Mouse (Mus musculus) c-Kit-positive CD71-negative TER-119-negative erythroid progenitor cells, embryonic 14.5 days (primary cell): ENCODE measurements at regions not wholly inside any gene's neighbourhood (a gene's known extent, or its start where the extent isn't known, plus 50 kb on each side); places are given as distances from the start of the nearest gene placed in this dataset.

ENCODE experiments used
- DNase-seq: peaks from one replicate; pipeline ENCODE4 v3.0.0-alpha.2; 2013; ENCODE audit warnings: low read depth

- no peak for DNase-seq
Observed at GRCm38 (mm10) chr2:171670945-171671547, 372.2 kb downstream of the Cbln4 start.

GRCm38 (mm10) chr2:171668791-171669645 is 374.2 kb downstream of the Cbln4 start:
- DNase-seq = no peak

GRCm38 (mm10) chr2:171662571-171662970 is 380.7 kb downstream of the Cbln4 start:
- no peak for DNase-seq

DNA sequence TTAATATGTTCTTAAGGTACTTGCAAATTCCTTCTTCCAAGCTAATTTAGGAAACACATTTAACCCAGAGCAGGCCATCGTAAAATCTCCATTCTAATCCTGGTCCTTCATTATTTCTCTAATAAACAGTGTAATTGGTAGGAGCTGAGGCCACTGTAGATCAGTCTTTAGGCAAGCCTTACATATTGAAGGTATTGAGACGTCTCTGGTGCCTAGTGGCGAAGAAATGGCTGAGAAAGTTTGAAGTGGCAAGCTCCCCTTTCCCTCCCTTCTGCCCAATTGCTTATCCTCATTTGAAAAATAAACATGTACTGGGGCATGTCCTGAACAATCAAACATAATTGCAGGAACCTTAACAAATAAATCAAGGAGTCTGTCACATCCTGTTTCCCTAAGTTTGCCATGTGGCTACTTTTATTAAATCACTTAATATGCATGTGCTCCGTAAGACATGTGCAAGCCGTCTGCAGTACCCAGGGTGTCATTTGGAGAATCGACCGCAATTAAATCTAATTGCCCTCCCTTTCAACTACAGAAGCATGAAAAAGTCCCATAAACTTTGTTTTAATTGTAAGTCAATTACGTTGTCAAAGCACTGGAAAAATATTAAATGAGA is 381.3 kb downstream of the Cbln4 start:
- no peak for DNase-seq

- DNase-seq = no peak
Observed at GRCm38 (mm10) chr2:171657125-171657524, 386.1 kb downstream of the Cbln4 start.

GRCm38 (mm10) chr2:171641730-171642129 is 401.5 kb downstream of the Cbln4 start:
- no peak for DNase-seq

DNA sequence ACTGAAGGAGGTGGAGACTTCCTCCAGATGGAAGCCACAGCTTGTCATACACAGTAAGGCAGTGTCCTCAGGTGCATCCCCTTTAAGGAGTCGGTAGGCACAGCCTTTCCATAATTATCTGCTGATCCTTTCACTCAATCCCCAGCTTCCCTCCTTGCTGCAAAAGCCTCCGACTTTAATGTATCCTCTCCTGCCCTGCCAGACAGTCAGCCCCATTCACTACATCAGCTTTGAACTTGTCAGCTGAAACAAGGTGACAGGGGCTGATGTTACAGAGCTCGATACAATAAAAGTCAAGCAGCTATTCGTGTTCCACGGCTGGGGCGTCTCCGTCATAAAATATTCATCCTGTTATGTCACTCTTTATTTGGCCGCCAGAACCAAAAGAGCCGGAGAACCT is 402.8 kb downstream of the Cbln4 start:
- DNase-seq = no peak

- no peak for DNase-seq
Observed at GRCm38 (mm10) chr2:171638931-171639330, 404.3 kb downstream of the Cbln4 start.

- DNase-seq = no peak
Observed at GRCm38 (mm10) chr2:171636837-171637236, 406.4 kb downstream of the Cbln4 start.

GRCm38 (mm10) chr2:171633355-171634097 is 409.7 kb downstream of the Cbln4 start:
- no peak for DNase-seq

DNA sequence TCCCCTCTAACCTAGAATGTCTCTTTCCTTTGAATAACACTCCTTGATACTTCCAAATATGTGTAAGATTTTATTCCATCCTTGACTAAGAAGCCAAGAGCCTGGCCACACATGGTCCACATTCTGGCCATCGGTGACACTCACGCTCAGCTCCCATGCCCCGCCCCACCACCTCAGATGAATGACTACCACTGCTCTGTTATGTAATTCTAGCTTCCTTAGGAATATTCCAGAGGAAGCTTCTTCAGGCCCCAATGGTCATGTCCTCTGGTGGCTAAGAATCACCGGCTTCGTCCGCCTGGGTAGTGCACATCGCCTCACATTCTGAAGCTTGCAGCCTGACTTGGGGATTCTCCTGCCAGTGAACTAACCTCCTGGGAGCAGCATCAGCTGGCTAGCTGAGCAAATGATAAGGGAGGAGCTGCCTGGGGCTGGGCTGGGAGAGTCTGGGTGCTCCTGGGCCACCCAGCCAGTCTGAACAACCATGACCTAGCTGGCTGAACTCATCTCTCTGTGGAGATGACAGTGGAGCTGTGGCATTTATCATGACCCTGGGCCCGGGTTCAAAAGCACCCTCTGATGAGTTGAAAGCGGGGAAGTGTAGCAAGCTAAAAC is 413.1 kb downstream of the Cbln4 start:
- DNase-seq = no peak

DNA sequence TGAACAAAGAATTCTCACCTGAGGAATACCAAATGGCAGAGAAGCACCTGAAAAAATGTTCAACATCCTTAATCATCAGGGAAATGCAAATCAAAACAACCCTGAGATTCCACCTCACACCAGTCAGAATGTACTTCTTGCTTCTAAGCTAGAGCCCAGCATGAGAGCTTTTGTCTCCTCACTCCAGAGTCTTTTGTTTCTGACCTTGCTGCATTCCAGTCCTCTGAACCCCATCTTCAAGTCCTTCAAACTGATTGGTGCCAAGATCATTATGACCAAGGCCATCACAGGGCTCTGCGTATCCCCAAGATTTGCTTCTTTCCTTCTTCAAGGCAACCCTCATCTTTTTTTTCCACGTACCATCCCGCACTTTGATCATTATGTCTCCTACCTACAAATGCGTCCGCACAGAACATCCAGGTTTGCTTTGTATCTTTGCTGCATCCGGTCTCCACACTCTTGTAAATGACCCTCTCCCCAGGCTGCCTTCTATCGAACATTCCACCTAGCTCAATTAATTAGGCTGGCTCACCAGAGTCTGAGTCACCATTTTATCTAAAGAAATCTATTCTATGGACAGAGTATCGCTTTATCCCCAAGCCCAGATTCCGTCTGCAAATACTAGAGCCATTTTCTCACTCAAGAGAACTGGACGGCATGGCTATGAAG is 414.9 kb downstream of the Cbln4 start:
- no peak for DNase-seq

DNA sequence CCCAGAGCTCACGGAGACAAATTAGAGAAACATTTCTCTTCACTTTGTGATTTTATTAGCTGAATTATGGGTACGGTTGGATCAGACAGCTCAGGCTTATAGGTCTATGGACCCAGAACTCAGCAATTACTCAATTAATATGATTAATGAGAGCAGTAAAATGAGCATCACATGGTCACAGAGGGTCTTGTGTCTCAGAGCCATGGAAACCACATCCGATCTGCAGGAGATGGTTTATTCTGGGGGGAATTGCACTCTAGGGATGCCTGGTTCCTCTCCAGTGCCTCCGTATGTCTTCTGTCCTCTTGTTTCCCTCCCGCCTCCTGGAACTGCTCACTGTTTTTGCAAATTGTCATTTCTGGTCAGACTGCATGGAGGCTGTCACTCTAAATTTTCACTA is 422.6 kb downstream of the Cbln4 start:
- DNase-seq = no peak

DNA sequence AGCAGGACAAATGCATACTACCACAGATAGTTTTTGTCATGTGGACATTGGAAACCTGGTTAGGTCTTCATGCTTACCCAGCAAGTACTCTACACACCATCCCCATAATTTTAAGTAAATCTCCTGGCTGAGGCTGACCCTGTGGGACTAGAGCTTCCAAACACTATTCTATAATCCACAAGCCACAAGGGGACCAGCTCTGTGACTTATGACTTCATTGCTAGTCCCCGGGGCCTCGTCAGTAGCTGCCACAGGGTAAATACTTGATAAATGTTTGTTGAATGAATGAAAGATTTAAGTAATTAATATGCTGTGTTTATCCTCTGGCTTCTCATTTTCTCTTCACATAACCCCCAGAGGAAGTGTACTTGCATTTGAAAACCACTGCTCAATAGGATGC is 423.0 kb downstream of the Cbln4 start:
- DNase-seq = no peak

- DNase-seq = no peak
Observed at GRCm38 (mm10) chr2:171618771-171619170, 424.5 kb downstream of the Cbln4 start.

GRCm38 (mm10) chr2:171618333-171618732 is 424.9 kb downstream of the Cbln4 start:
- DNase-seq = no peak

- no peak for DNase-seq
Observed at GRCm38 (mm10) chr2:171615462-171615861, 427.8 kb downstream of the Cbln4 start.

DNA sequence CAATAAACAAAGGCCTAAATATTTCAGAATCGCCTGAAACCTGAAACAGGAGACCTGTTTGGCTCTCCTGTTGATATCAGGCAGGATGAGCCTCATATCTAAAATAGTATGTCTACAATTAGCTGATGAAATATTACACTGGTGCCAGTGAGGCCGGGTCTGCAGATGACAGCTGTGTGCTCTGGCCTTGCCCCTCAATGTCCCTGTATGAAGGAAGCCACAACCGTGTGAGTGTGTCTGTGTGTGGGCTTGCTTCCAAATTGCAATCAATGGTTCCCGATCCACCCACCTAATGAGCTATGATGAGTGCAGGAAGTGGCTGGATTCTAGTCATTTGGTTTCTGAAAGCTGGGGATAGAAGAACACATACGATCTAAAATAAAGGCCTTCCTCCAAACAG is 438.2 kb downstream of the Cbln4 start:
- no peak for DNase-seq

DNA sequence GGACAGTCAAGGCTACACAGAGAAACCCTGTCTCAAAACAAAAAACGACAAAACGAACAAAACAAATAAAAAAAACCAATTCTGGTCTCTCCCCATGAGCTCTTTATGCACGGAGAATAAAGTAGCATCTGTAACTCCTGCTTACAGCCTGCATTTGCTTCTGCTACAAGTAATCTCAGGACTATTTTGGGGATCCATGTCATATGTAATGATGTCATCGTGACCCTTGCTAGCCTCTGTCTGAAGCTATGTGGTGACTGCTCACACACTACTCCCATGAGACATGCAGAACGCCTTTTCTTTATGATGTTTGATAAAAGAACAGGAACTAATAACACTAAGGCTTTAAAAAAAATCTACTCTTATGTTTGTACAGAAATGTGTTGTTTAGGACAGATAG is 448.0 kb downstream of the Cbln4 start:
- no peak for DNase-seq

- DNase-seq = no peak
Observed at GRCm38 (mm10) chr2:171593884-171594283, 449.4 kb downstream of the Cbln4 start.

- no peak for DNase-seq
Observed at GRCm38 (mm10) chr2:171592315-171592714, 451.0 kb downstream of the Cbln4 start.

- no peak for DNase-seq
Observed at GRCm38 (mm10) chr2:171588158-171588557, 455.1 kb downstream of the Cbln4 start.
